Mouse (Mus musculus) lung, adult 2 months (tissue): ENCODE data around the gene Ssu72. TPM values are rescaled to one million over a fixed set of nuclear protein-coding genes. Genes with fewer than 3 reads are reported as not detected.

ENCODE experiments used
- DNase-seq: peaks from one replicate; pipeline ENCODE4 v3.0.0; 2022
- H3K4me1 ChIP-seq: fragments of 200-500 bp; 2 replicates; pipeline ENCODE4 v1.6.1; 2011; ENCODE audit warnings: low read length; ENCODE audit not compliant: control insufficient read depth, insufficient read depth
- H3K4me3 ChIP-seq: fragments of 200-500 bp; replicated peaks from 2 replicates; pipeline ENCODE3; 2011; ENCODE audit warnings: low read depth, mild to moderate bottlenecking, control low read depth, low read length; ENCODE audit errors: extremely low read depth
- CTCF ChIP-seq: fragments of 200-500 bp; IDR thresholded peaks from 2 replicates; pipeline ENCODE4 v1.5.1; 2011; ENCODE audit warnings: mild to moderate bottlenecking, low read length, control low read depth; ENCODE audit not compliant: insufficient read depth
- POLR2A ChIP-seq: fragments of 200-500 bp; IDR thresholded peaks from 2 replicates; pipeline ENCODE4 v1.6.1; 2011; ENCODE audit warnings: low read depth, mild to moderate bottlenecking, control low read depth, low read length, borderline replicate concordance; ENCODE audit errors: extremely low read depth
- WGBS: fragments of 180-500 bp; shearing (Covaris S2); methylation state at CpG from one replicate; pipeline ENCODE4 v1.1.7; 2018; 5-methylcytosine and 5-hydroxymethylcytosine counted together
- polyA plus RNA-seq: library from polyadenylated mRNA; depleted of rRNA; stranded (reverse); fragments of >200 nt; gene quantifications from 2 replicates; pipeline ENCODE4 v1.2.3, GENCODE M21; 2012

The Ssu72 gene
- polyA plus RNA-seq, 1 experiment, result 103 TPM

- 64% methylated on average over 16 of the region's 16 CpGs for WGBS
- TF ChIP-seq POLR2A (no peak), CTCF (no peak)
- Histone ChIP-seq H3K4me3 (no peak overlapping the region), H3K4me1 (peaks cover 5% of the 10 kb centered on the region; the same call in 1 of the 2 replicates)
- DNase-seq, result no peak
These were observed 8.0 kb upstream of the Ssu72 start for GRCm38 (mm10) chr4:155696261-155697255.

- DNase-seq, result no peak
These were observed 4.2 kb upstream of the Ssu72 start for GRCm38 (mm10) chr4:155700425-155700824.

GRCm38 (mm10) chr4:155703425-155703929 lies 1.1 kb upstream of the Ssu72 start:
- Histone ChIP-seq H3K4me1 (peaks cover 5% of the 10 kb centered on the region), H3K4me3 (no peak overlapping the region)
- TF ChIP-seq CTCF, result no peak
- no peak for TF ChIP-seq POLR2A
- WGBS, result 95% methylated on average over 4 of the region's 4 CpGs
- no peak for DNase-seq

More at GRCm38 (mm10) chr4:155700425-155700824, 4.2 kb upstream of the Ssu72 start:
- Histone ChIP-seq H3K4me3 (no peak overlapping the region), H3K4me1 (no peaks in the 10 kb centered on the region; the same call in 1 of the 2 replicates)
- TF ChIP-seq POLR2A (no peak), CTCF (peak; percentile 21; the same call in 1 of the 2 replicates)

GRCm38 (mm10) chr4:155705592-155705929 lies 961 bp downstream of the Ssu72 start:
- no peak for DNase-seq
- peaks cover 10% of the 10 kb centered on the region for H3K4me1 ChIP-seq
- no peak for TF ChIP-seq CTCF
- TF ChIP-seq POLR2A, result no peak
- peak overlapping the region; percentile 98 for H3K4me3 ChIP-seq
- WGBS, result under 1% methylated on average over 19 of the region's 19 CpGs

- TF ChIP-seq POLR2A, result no peak
- no peak for TF ChIP-seq CTCF
- Histone ChIP-seq H3K4me1 (peaks cover 17% of the 10 kb centered on the region), H3K4me3 (no peak overlapping the region)
- no peak for DNase-seq
- 50% methylated on average over 2 of the region's 2 CpGs for WGBS
These were observed 4.0 kb downstream of the Ssu72 start for GRCm38 (mm10) chr4:155708582-155708981.

- Histone ChIP-seq H3K4me1 (peaks cover 17% of the 10 kb centered on the region), H3K4me3 (no peak overlapping the region)
- TF ChIP-seq POLR2A (no peak), CTCF (no peak)
- no peak for DNase-seq
These were observed 4.4 kb downstream of the Ssu72 start for GRCm38 (mm10) chr4:155708988-155709387.

- TF ChIP-seq POLR2A (no peak), CTCF (no peak)
- Histone ChIP-seq H3K4me1 (peaks cover 17% of the 10 kb centered on the region), H3K4me3 (no peak overlapping the region)
- DNase-seq, result no peak
- WGBS, result 29% methylated on average over 6 of the region's 6 CpGs
These were observed 6.1 kb downstream of the Ssu72 start for GRCm38 (mm10) chr4:155710521-155711252.

- TF ChIP-seq POLR2A, result no peak
- no peak for TF ChIP-seq CTCF
- 53% methylated on average over 4 of the region's 4 CpGs for WGBS
- DNase-seq, result peak; percentile 26
- Histone ChIP-seq H3K4me3 (no peak overlapping the region), H3K4me1 (no peaks in the 10 kb centered on the region)
These were observed 17.1 kb downstream of the Ssu72 start for GRCm38 (mm10) chr4:155721668-155722083.

- H3K4me3 ChIP-seq, result no peak overlapping the region
- H3K4me1 ChIP-seq, result no peaks in the 10 kb centered on the region
- TF ChIP-seq POLR2A, result no peak
- TF ChIP-seq CTCF, result no peak
- 89% methylated on average over 2 of the region's 2 CpGs for WGBS
- no peak for DNase-seq
These were observed 23.4 kb downstream of the Ssu72 start for GRCm38 (mm10) chr4:155727993-155728392.

- H3K4me3 ChIP-seq, result no peak overlapping the region
- TF ChIP-seq CTCF (no peak), POLR2A (no peak)
- DNase-seq, result no peak
- H3K4me1 ChIP-seq, result peaks cover 6% of the 10 kb centered on the region; the same call in 1 of the 2 replicates
- 88% methylated on average over 10 of the region's 10 CpGs for WGBS
These were observed 28.7 kb downstream of the Ssu72 start for GRCm38 (mm10) chr4:155733267-155733666.
